Mouse (Mus musculus) MEL (cell line): ENCODE data around the gene Apbb2. TPM values are rescaled to one million over a fixed set of nuclear protein-coding genes. Genes with fewer than 3 reads are reported as not detected.

ENCODE experiments used
- DNase-seq: peaks from one replicate; pipeline ENCODE4 v3.0.0; 2011; ENCODE audit warnings: low read depth, low spot score
- H3K27ac ChIP-seq: 2 replicates; pipeline ENCODE4 v1.5.1; 2012; ENCODE audit warnings: low read depth, mild to moderate bottlenecking, control low read depth, low read length, moderate library complexity; ENCODE audit not compliant: control insufficient read depth
- H3K27me3 ChIP-seq, 2 experiments: fragments of 150-350 bp in 1 of 2; sonication (generic) in 1 of 2; 2 replicates each; pipeline ENCODE4 v1.6.1; 2012; ENCODE audit warnings: low read length in 2 of 2, mild to moderate bottlenecking in 2 of 2, improper control_type of control experiment in 1 of 2, moderate library complexity in 1 of 2; ENCODE audit not compliant: insufficient read depth in 2 of 2, control insufficient read depth in 1 of 2
- H3K36me3 ChIP-seq, 2 experiments: 2 replicates each; pipeline ENCODE4 v1.6.1; 2012 to 2014; ENCODE audit warnings: low read length in 2 of 2, improper control_type of control experiment in 1 of 2, inconsistent platforms in 1 of 2, mild to moderate bottlenecking in 1 of 2; ENCODE audit not compliant: insufficient read depth in 2 of 2, control insufficient read depth in 1 of 2
- H3K4me1 ChIP-seq, 2 experiments: fragments of 150-350 bp in 1 of 2; sonication (generic) in 1 of 2; 2 replicates each; pipeline ENCODE4 v1.6.1; 2012; ENCODE audit warnings: low read length in 2 of 2, improper control_type of control experiment in 1 of 2, mild to moderate bottlenecking in 1 of 2; ENCODE audit not compliant: insufficient read depth in 2 of 2, control insufficient read depth in 1 of 2
- H3K4me3 ChIP-seq, 2 experiments: fragments of 150-350 bp in 1 of 2; sonication (generic) in 1 of 2; 2 replicates each; pipeline ENCODE4 v1.5.1; 2012; ENCODE audit warnings: low read depth in 2 of 2, low read length in 2 of 2, mild to moderate bottlenecking in 2 of 2, moderate library complexity in 2 of 2, control low read depth in 1 of 2, improper control_type of control experiment in 1 of 2; ENCODE audit not compliant: control insufficient read depth in 1 of 2, insufficient read depth in 1 of 2
- H3K79me2 ChIP-seq: 2 replicates; pipeline ENCODE4 v1.6.1; 2012; ENCODE audit warnings: mild to moderate bottlenecking, low read length, moderate library complexity; ENCODE audit not compliant: control insufficient read depth, poor library complexity, insufficient read depth
- H3K9ac ChIP-seq: 2 replicates; pipeline ENCODE4 v1.6.1; 2012; ENCODE audit warnings: low read depth, mild to moderate bottlenecking, control low read depth, low read length, moderate library complexity; ENCODE audit not compliant: control insufficient read depth, poor library complexity, severe bottlenecking
- H3K9me3 ChIP-seq: fragments of 150-350 bp; sonication (generic); replicated peaks from 2 replicates; pipeline ENCODE4 v1.6.1; 2012; ENCODE audit warnings: mild to moderate bottlenecking, low read length, improper control_type of control experiment, moderate library complexity; ENCODE audit not compliant: insufficient read depth
- CHD1 ChIP-seq: IDR thresholded peaks from 2 replicates; pipeline ENCODE4 v1.6.1; 2012; ENCODE audit warnings: low read depth, mild to moderate bottlenecking, inconsistent platforms, low read length, improper control_type of control experiment
- CHD2 ChIP-seq: IDR thresholded peaks from 2 replicates; pipeline ENCODE4 v1.6.1; 2011; ENCODE audit warnings: low read length, improper control_type of control experiment
- CTCF ChIP-seq, 3 experiments: IDR thresholded peaks in 2 of 3; conservative IDR thresholded peaks in 1 of 3; 2 replicates each; pipeline ENCODE4 v1.5.1; 2011 to 2012; ENCODE audit warnings: low read length in 3 of 3, low read depth in 2 of 3, mild to moderate bottlenecking in 2 of 3, improper control_type of control experiment in 1 of 3, inconsistent platforms in 1 of 3, mixed read lengths in 1 of 3, moderate library complexity in 1 of 3; ENCODE audit not compliant: control insufficient read depth in 1 of 3, insufficient read depth in 1 of 3, poor library complexity in 1 of 3, severe bottlenecking in 1 of 3
- ELF1 ChIP-seq: IDR thresholded peaks from 2 replicates; pipeline ENCODE4 v1.6.1; 2014; ENCODE audit warnings: low read depth, mild to moderate bottlenecking, inconsistent platforms, low read length, improper control_type of control experiment, moderate library complexity
- HCFC1 ChIP-seq: IDR thresholded peaks from 2 replicates; pipeline ENCODE4 v1.6.1; 2012; ENCODE audit warnings: low read depth, mild to moderate bottlenecking, inconsistent platforms, low read length, improper control_type of control experiment, moderate library complexity
- JUND ChIP-seq: IDR thresholded peaks from 2 replicates; pipeline ENCODE4 v1.6.1; 2011; ENCODE audit warnings: low read depth, mild to moderate bottlenecking, improper control_type of control experiment, low read length
- KAT2A ChIP-seq: conservative IDR thresholded peaks from 2 replicates; pipeline ENCODE4 v1.6.1; 2012; ENCODE audit warnings: low read depth, low read length, improper control_type of control experiment, inconsistent platforms
- MAX ChIP-seq: IDR thresholded peaks from 2 replicates; pipeline ENCODE4 v1.6.1; 2011; ENCODE audit warnings: low read length, improper control_type of control experiment
- MAZ ChIP-seq: IDR thresholded peaks from 2 replicates; pipeline ENCODE4 v1.6.1; 2012; ENCODE audit warnings: low read depth, mild to moderate bottlenecking, inconsistent platforms, low read length, improper control_type of control experiment
- MXI1 ChIP-seq: IDR thresholded peaks from 2 replicates; pipeline ENCODE4 v1.6.1; 2011; ENCODE audit warnings: mild to moderate bottlenecking, low read depth, low read length, improper control_type of control experiment
- POLR2AphosphoS2 ChIP-seq: IDR thresholded peaks from 2 replicates; pipeline ENCODE4 v1.6.1; 2011; ENCODE audit warnings: low read length, improper control_type of control experiment
- RAD21 ChIP-seq: IDR thresholded peaks from 2 replicates; pipeline ENCODE4 v1.6.1; 2011; ENCODE audit warnings: mild to moderate bottlenecking, low read depth, low read length, improper control_type of control experiment
- SIN3A ChIP-seq: IDR thresholded peaks from 2 replicates; pipeline ENCODE4 v1.6.1; 2012; ENCODE audit warnings: low read length, improper control_type of control experiment, inconsistent platforms
- TAL1 ChIP-seq: IDR thresholded peaks from 2 replicates; pipeline ENCODE4 v1.6.1; 2012; ENCODE audit warnings: mild to moderate bottlenecking, inconsistent platforms, low read length, moderate library complexity, mixed read lengths
- UBTF ChIP-seq: IDR thresholded peaks from 2 replicates; pipeline ENCODE4 v1.6.1; 2012; ENCODE audit warnings: low read depth, mild to moderate bottlenecking, inconsistent platforms, low read length, improper control_type of control experiment, moderate library complexity, borderline replicate concordance; ENCODE audit not compliant: insufficient read depth
- USF2 ChIP-seq, 2 experiments: IDR thresholded peaks; 2 replicates each; pipeline ENCODE4 v1.6.1; 2011 to 2012; ENCODE audit warnings: improper control_type of control experiment in 2 of 2, low read length in 2 of 2, borderline replicate concordance in 1 of 2, inconsistent platforms in 1 of 2, low read depth in 1 of 2, mild to moderate bottlenecking in 1 of 2; ENCODE audit not compliant: insufficient read depth in 1 of 2
- ZC3H11A ChIP-seq: IDR thresholded peaks from 2 replicates; pipeline ENCODE4 v1.6.1; 2012; ENCODE audit warnings: low read depth, mild to moderate bottlenecking, inconsistent platforms, low read length, improper control_type of control experiment
- ZMIZ1 ChIP-seq: IDR thresholded peaks from 2 replicates; pipeline ENCODE4 v1.6.1; 2012; ENCODE audit warnings: low read depth, mild to moderate bottlenecking, inconsistent platforms, low read length, improper control_type of control experiment, moderate library complexity
- polyA plus RNA-seq, 2 experiments: library from polyadenylated mRNA; stranded (reverse) in 1 of 2; unstranded in 1 of 2; fragments of >175 nt in 1 of 2; fragments of >200 nt in 1 of 2; gene quantifications; 2 replicates each; pipeline versions ENCODE4 v1.2.1 to v1.2.4; 2012; ENCODE audit warnings: low replicate concordance in 2 of 2, low read depth in 1 of 2; ENCODE audit not compliant: insufficient read length in 2 of 2, insufficient read depth in 1 of 2, missing spikeins in 1 of 2
- total RNA-seq: library from RNA; depleted of rRNA; stranded (reverse); fragments of 300-350 nt; gene quantifications from 2 replicates; pipeline ENCODE4 v1.2.3, GENCODE M21; 2012

Apbb2 gene
- total and polyA plus RNA-seq, 3 experiments = not detected

DNA sequence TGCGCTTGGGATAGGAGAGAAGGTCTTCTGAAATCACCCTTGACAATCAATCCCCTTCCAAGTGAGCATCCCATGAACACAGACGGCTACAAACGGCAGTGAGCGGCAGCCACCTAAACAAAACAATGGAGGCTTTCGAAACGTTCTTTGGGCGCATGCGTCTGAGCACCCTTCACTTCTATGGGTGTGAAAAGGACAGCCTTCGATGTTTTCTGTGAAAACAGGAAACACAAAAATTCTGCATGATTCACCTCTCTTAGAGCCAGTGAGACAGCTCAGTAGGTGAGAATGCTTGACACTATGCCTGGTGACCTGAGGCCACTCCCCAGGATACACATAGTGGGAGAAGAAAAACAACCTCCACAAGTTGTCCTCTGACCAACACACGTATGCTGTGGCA, 103.3 kb downstream of the Apbb2 start:
- DNase-seq = no peak
- Histone ChIP-seq H3K4me3 (no peak overlapping the region), H3K4me1 (no peaks in the 10 kb centered on the region), H3K27ac (no peak overlapping the region), H3K79me2 (no peaks in the 10 kb centered on the region), H3K27me3 (no peaks in the 10 kb centered on the region), H3K9ac (no peak overlapping the region), H3K36me3 (no peaks in the 10 kb centered on the region), H3K9me3 (no peaks in the 10 kb centered on the region)
- TF ChIP-seq HCFC1 (no peak), ELF1 (no peak), ZMIZ1 (no peak), TAL1 (no peak), CHD2 (no peak), MAZ (no peak), SIN3A (no peak)

DNA sequence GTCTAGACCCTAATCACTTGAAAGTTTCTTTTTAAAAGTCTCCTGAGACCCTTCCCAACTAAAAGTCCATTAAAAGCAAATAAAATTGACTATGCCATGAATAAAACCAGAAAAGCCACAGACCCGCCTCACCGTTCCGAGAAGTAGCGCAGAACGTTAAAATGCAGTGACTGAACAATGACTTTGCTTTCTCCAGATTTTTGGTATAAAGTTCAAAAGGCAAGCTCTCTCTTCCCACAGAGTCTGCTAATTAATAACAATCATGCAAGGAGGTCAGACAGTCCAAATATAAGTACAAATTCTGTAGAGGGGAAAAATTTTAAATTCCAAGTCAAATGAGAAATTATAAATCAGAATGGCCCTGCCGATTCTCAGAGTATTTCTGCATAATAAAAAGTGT, 103.9 kb downstream of the Apbb2 start:
- Histone ChIP-seq H3K79me2 (no peaks in the 10 kb centered on the region), H3K36me3 (no peaks in the 10 kb centered on the region), H3K4me1 (no peaks in the 10 kb centered on the region), H3K27ac (no peak overlapping the region), H3K9me3 (no peaks in the 10 kb centered on the region), H3K4me3 (no peak overlapping the region), H3K9ac (no peak overlapping the region), H3K27me3 (no peaks in the 10 kb centered on the region)
- no peak for DNase-seq
- TF ChIP-seq ZMIZ1 (no peak), POLR2AphosphoS2 (no peak), ZC3H11A (no peak), CTCF (IDR thresholded peaks at IDR 0.05 in 2 of 3, conservative IDR thresholded peaks at IDR 0.05 in 1 of 3; ENCODE audit: control insufficient read depth in 1 of 3, insufficient read depth in 1 of 3, low read depth in 2 of 3, low read length in 3 of 3, poor library complexity in 1 of 3, severe bottlenecking in 1 of 3) (no peak), KAT2A (no peak), UBTF (no peak), MXI1 (no peak), CHD1 (no peak), CHD2 (no peak)

GRCm38 (mm10) chr5:66513412-66513811, 105.2 kb downstream of the Apbb2 start:
- H3K27ac ChIP-seq = no peak overlapping the region
- DNase-seq = no peak
- H3K4me1 ChIP-seq = no peaks in the 10 kb centered on the region
- no peak overlapping the region for H3K9ac ChIP-seq
- H3K9me3 ChIP-seq = no peaks in the 10 kb centered on the region
- H3K27me3 ChIP-seq = no peaks in the 10 kb centered on the region
- TF ChIP-seq MAX = no peak
- no peak for TF ChIP-seq MXI1
- TF ChIP-seq UBTF = no peak
- TF ChIP-seq CHD1 = no peak
- TF ChIP-seq KAT2A = no peak
- no peak for TF ChIP-seq RAD21
- no peak for TF ChIP-seq USF2 (IDR thresholded peaks at IDR 0.05; ENCODE audit: borderline replicate concordance in 1 of 2, insufficient read depth in 1 of 2, low read depth in 1 of 2, low read length in 2 of 2)
- TF ChIP-seq JUND = no peak
- no peaks in the 10 kb centered on the region for H3K36me3 ChIP-seq
- H3K79me2 ChIP-seq = no peaks in the 10 kb centered on the region
- no peak overlapping the region for H3K4me3 ChIP-seq
